Mouse (Mus musculus) kidney, embryonic 16.5 days (tissue): Measurements from ENCODE around the gene Zfp93. TPM values are rescaled to one million over a fixed set of nuclear protein-coding genes. Genes with fewer than 3 reads are reported as not detected.
"Not testable (repeated sequence)": the region's sequence is repeated elsewhere in the genome, so short reads cannot be mapped to it uniquely, and the experiment has no call there.

Experiments
- ATAC-seq: fragments of 200-750 bp; cut with Nextera tagmentation; 2 replicates; pipeline ENCODE4 v1.8.0; 2017; ENCODE audit warnings: moderate TSS enrichment; ENCODE audit not compliant: low FRiP score, low TSS enrichment
- H3K27ac ChIP-seq: fragments of 300-500 bp; sonication (generic); 2 replicates; pipeline ENCODE4 v1.5.1; 2014; ENCODE audit warnings: low read length
- H3K27me3 ChIP-seq: fragments of 300-500 bp; sonication (generic); 2 replicates; pipeline ENCODE4 v1.6.1; 2014; ENCODE audit warnings: low read length, control low read depth, mixed read lengths; ENCODE audit not compliant: insufficient read depth
- H3K36me3 ChIP-seq: fragments of 300-500 bp; sonication (generic); 2 replicates; pipeline ENCODE4 v1.6.1; 2014; ENCODE audit warnings: low read length, control low read depth, mixed read lengths; ENCODE audit not compliant: insufficient read depth
- H3K4me1 ChIP-seq: fragments of 300-500 bp; sonication (generic); 2 replicates; pipeline ENCODE4 v1.6.1; 2014; ENCODE audit warnings: low read length, control low read depth, mixed read lengths; ENCODE audit not compliant: insufficient read depth
- H3K4me2 ChIP-seq: fragments of 300-500 bp; sonication (generic); replicated peaks from 2 replicates; pipeline ENCODE4 v1.6.1; 2014; ENCODE audit warnings: low read depth, low read length
- H3K4me3 ChIP-seq: fragments of 300-500 bp; sonication (generic); 2 replicates; pipeline ENCODE4 v1.5.1; 2014; ENCODE audit warnings: mild to moderate bottlenecking, low read length
- H3K9ac ChIP-seq: fragments of 300-500 bp; sonication (generic); replicated peaks from 2 replicates; pipeline ENCODE4 v1.6.1; 2014; ENCODE audit warnings: low read length
- H3K9me3 ChIP-seq: fragments of 300-500 bp; sonication (generic); 2 replicates; pipeline ENCODE4 v1.6.1; 2016; ENCODE audit warnings: low read length, control low read depth
- WGBS: fragments of 180-500 bp; shearing (Covaris S2); extraction: QIAGEN DNeasy Blood & Tissue Kit; methylation state at CpG from one replicate; pipeline ENCODE4 v1.1.7; 2014; 5-methylcytosine and 5-hydroxymethylcytosine counted together
- polyA plus RNA-seq: library from polyadenylated mRNA; unstranded; fragments of >200 nt; fragmentation: Nextera tagmentation; extraction: Ambion mirVana; gene quantifications from 2 replicates; pipeline ENCODE4 v1.2.1, GENCODE M21; 2015

The Zfp93 gene
- polyA plus RNA-seq, 1 experiment from 2014 or later: 12.1 TPM

GRCm38 (mm10) chr7:24269667-24270287, 443 bp upstream of the Zfp93 start:
- Histone ChIP-seq H3K9ac (peak overlapping the region; percentile 90), H3K36me3 (peaks cover 20% of the 10 kb centered on the region), H3K4me3 (peak overlapping the region; percentile 82), H3K27ac (no peak overlapping the region), H3K27me3 (no peaks in the 10 kb centered on the region), H3K9me3 (no peaks in the 10 kb centered on the region), H3K4me1 (no peaks in the 10 kb centered on the region), H3K4me2 (peak overlapping the region; percentile 82)
- peak; percentile 64 for ATAC-seq
- WGBS: 35% methylated on average over 7 of the region's 7 CpGs

GRCm38 (mm10) chr7:24271191-24271590, 971 bp downstream of the Zfp93 start:
- WGBS: 97% methylated on average over 6 of the region's 6 CpGs
- Histone ChIP-seq H3K36me3 (peaks cover 30% of the 10 kb centered on the region), H3K27ac (no peak overlapping the region), H3K27me3 (no peaks in the 10 kb centered on the region), H3K4me3 (no peak overlapping the region), H3K4me1 (no peaks in the 10 kb centered on the region), H3K9ac (no peak overlapping the region), H3K9me3 (no peaks in the 10 kb centered on the region), H3K4me2 (no peak overlapping the region)
- no peak for ATAC-seq

DNA sequence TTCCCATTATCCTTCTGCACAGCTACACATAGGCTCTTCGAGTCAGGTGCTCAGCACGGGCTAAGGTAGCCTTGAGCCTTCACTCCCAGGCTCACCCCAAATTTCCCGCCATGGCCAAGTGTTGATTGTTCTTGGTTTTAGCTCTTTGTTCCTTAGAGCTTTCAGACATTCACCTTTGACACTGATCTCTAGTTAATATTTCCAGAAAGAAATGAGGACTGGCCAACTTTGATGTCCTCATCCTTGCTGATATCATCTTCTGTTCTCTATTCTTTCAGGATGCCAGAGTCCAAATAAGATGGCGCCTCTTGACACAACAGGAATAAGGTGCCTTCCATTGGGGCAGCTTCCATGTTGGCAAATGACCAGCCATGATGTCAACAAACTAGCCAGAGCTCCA, 4.2 kb downstream of the Zfp93 start:
- H3K9me3 ChIP-seq: 0 out of 2 replicates have a peak, but pooled peaks cover 2% of the 10 kb centered on the region
- no peak overlapping the region for H3K4me2 ChIP-seq
- no peaks in the 10 kb centered on the region for H3K4me1 ChIP-seq
- H3K9ac ChIP-seq: no peak overlapping the region
- peaks cover 34% of the 10 kb centered on the region for H3K36me3 ChIP-seq
- no peak for ATAC-seq
- no peaks in the 10 kb centered on the region for H3K27me3 ChIP-seq
- 94% methylated on average over 4 of the region's 4 CpGs for WGBS
- H3K4me3 ChIP-seq: no peak overlapping the region
- no peak overlapping the region for H3K27ac ChIP-seq

DNA sequence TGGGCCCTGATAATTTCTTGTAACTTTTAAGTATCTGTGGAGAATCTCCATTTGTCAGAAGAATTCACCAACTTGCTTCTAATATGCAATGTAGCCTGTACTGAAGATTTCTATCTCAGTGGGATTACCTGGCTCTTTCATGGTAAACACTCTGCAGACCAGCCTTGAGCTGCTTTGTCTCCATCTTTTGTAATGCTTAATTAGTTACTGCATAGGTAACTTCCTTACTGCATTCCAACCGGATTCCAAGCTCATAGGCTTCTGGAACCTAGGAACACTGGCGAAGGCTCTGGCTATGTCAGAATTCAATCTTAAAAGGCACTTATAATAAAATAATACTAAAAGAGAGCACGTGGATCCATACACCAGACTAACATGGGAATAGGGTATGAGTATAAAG, 8.6 kb downstream of the Zfp93 start:
- 94% methylated on average over 3 of the region's 3 CpGs for WGBS
- not testable (repeated sequence) for H3K9ac ChIP-seq, H3K4me2 ChIP-seq, H3K4me3 ChIP-seq, H3K27me3 ChIP-seq, H3K9me3 ChIP-seq, H3K27ac ChIP-seq, ATAC-seq, H3K4me1 ChIP-seq
- H3K36me3 ChIP-seq: peaks cover 27% of the 10 kb centered on the region

DNA sequence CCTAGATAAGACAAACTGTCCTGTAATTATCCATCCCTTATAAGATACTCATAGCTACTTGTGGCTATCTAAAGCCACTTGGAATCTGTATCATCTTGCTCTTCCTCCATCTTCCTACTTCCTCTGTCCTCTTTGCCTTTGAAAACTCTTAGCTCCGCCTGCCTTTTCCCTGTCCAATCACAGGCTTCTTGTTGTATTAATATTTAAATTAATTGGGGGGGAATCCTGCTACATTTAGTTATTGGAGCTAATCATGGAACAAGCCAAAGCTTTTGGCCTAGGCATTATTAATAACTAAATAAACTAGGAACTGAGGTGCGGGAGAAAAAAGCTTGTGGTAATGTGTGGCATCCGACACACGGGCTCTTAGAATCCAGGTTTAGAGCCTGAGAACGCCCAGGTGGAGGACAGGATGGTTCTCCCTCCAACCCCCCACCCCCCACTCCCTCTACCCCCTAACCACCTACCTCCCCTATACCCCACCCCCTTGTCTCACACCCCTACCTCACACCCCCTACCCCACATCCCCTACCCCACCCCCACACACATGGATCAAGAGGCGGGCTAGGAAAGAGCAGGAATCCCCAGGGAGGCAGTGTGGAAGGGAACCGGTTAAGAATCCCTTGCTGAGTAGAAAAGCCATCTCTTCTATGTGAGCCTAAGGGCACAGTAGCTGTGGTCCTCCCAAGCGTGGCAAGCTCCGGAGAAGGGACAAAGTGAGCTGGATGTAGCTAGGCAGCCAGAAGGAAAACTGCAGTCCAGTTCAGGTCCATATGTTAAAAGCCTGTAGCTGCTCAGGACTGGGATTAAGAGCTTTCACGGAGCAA, 10.0 kb downstream of the Zfp93 start:
- H3K4me2 ChIP-seq: no peak overlapping the region
- no peak for ATAC-seq
- peaks cover 13% of the 10 kb centered on the region for H3K36me3 ChIP-seq
- no peak overlapping the region for H3K4me3 ChIP-seq
- 55% methylated on average over 10 of the region's 10 CpGs for WGBS
- peaks cover 2% of the 10 kb centered on the region; the same call in 1 of the 2 replicates for H3K9me3 ChIP-seq
- no peak overlapping the region for H3K27ac ChIP-seq
- no peaks in the 10 kb centered on the region for H3K4me1 ChIP-seq
- no peaks in the 10 kb centered on the region for H3K27me3 ChIP-seq
- H3K9ac ChIP-seq: no peak overlapping the region

DNA sequence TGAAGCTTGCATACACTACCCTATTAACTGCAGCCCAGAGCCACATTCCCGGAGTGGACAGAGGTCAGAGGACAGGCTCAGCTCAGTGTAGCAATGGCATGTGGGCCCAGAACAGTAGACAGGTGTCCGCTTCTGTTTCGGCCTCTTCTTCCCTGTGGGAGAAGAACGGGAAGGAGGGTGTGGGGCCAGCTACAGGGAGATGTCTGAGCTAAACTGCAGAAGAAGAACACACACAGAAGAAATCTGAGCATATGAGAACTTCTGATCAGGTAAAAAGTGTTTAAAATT, 10.6 kb downstream of the Zfp93 start:
- Histone ChIP-seq H3K27ac (no peak overlapping the region), H3K4me3 (no peak overlapping the region), H3K4me2 (no peak overlapping the region), H3K4me1 (no peaks in the 10 kb centered on the region), H3K9me3 (peaks cover 2% of the 10 kb centered on the region; the same call in 1 of the 2 replicates), H3K36me3 (peaks cover 8% of the 10 kb centered on the region), H3K27me3 (no peaks in the 10 kb centered on the region), H3K9ac (no peak overlapping the region)
- no peak for ATAC-seq
- 39% methylated on average over 4 of the region's 4 CpGs for WGBS

- no peaks in the 10 kb centered on the region for H3K4me1 ChIP-seq
- H3K27me3 ChIP-seq: no peaks in the 10 kb centered on the region
- peaks cover 25% of the 10 kb centered on the region for H3K36me3 ChIP-seq
- H3K9me3 ChIP-seq: no peaks in the 10 kb centered on the region; the same call in 1 of the 2 replicates
- H3K4me2 ChIP-seq: no peak overlapping the region
- H3K4me3 ChIP-seq: no peak overlapping the region
- no peak for ATAC-seq
- H3K27ac ChIP-seq: no peak overlapping the region
- H3K9ac ChIP-seq: no peak overlapping the region
- WGBS: 54% methylated on average over 4 of the region's 4 CpGs
Measured at GRCm38 (mm10) chr7:24286090-24286489, 15.9 kb downstream of the Zfp93 start.

DNA sequence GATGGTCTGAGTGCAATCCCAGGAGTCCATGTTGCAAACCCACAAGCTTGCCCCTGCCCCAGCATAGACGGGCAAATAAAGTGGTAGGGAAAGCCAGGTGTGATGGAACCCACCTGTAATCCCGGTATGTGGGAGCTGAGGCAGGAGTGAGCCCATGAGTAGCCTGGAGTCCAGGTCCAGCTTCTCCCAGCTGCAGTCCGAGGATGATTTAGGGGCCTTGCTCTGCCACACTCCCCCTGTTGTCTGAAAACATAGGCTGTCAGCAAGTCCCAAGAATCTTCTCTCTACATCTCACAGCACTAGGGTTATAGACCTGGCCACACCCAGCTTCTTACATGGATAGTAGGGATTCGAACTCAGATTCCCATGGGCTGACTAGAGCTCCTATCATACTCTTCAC, 16.7 kb downstream of the Zfp93 start:
- WGBS: 94% methylated on average over 4 of the region's 4 CpGs
- H3K9ac ChIP-seq: no peak overlapping the region
- H3K27ac ChIP-seq: no peak overlapping the region
- H3K4me1 ChIP-seq: no peaks in the 10 kb centered on the region
- no peak for ATAC-seq
- H3K36me3 ChIP-seq: peaks cover 33% of the 10 kb centered on the region
- H3K9me3 ChIP-seq: peaks cover 3% of the 10 kb centered on the region; the same call in 1 of the 2 replicates
- H3K4me3 ChIP-seq: no peak overlapping the region
- no peaks in the 10 kb centered on the region for H3K27me3 ChIP-seq
- H3K4me2 ChIP-seq: no peak overlapping the region

DNA sequence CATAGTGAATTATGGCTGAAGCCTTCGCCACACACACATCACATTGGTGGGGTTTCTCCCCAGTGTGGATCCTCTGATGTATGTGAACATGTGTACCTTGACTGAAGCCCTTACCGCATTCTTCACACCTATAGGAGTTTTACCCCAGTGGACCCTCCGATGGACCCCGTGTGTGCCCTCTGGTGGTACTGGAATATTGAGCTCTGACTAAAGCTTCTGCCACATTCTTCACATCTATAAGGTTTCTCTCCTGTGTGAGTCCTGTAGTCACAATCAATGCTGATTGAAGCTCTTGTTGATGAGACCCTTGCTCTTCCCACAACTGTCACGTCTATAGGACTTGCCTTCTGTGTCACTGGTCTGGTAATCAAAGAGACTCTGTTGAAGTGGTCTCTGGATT, 17.4 kb downstream of the Zfp93 start:
- peaks cover 7% of the 10 kb centered on the region; the same call in 1 of the 2 replicates for H3K9me3 ChIP-seq
- 87% methylated on average over 5 of the region's 5 CpGs for WGBS
- H3K36me3 ChIP-seq: peaks cover 41% of the 10 kb centered on the region
- H3K9ac ChIP-seq: no peak overlapping the region
- no peak overlapping the region for H3K4me3 ChIP-seq
- H3K4me1 ChIP-seq: no peaks in the 10 kb centered on the region
- no peak for ATAC-seq
- no peaks in the 10 kb centered on the region for H3K27me3 ChIP-seq
- no peak overlapping the region for H3K4me2 ChIP-seq
- H3K27ac ChIP-seq: no peak overlapping the region

DNA sequence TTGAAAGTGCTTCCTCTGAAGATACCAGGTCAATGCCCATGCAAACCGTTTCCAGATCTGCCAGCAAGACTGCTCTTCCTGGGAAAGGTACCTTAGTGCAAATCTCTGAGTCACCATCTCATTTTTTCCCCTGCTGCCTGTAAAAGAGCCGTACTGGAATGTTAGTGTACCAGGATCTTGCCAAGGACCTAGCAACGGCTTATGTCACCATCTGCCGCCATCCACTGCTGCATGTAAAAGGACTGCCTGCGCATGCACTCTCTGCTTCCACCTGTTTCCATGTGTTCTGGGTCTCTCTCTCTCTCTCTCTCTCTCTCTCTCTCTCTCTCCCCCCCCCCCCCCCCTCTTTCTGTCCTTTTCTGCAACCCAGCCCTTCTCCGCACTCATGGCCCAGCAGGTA, 18.3 kb downstream of the Zfp93 start:
- no peak for ATAC-seq
- Histone ChIP-seq H3K36me3 (peaks cover 49% of the 10 kb centered on the region), H3K4me1 (no peaks in the 10 kb centered on the region), H3K4me2 (no peak overlapping the region), H3K27me3 (no peaks in the 10 kb centered on the region), H3K4me3 (no peak overlapping the region), H3K27ac (no peak overlapping the region), H3K9me3 (peaks cover 7% of the 10 kb centered on the region; the same call in 1 of the 2 replicates), H3K9ac (no peak overlapping the region)
- WGBS: 94% methylated on average over 6 of the region's 6 CpGs
